Mouse (Mus musculus): ENCODE results near the gene Bnipl. TPM values are rescaled to one million over a fixed set of nuclear protein-coding genes. Genes with fewer than 3 reads are reported as not detected.
"Not testable (repeated sequence)": the region's sequence is repeated elsewhere in the genome, so short reads cannot be mapped to it uniquely, and the experiment has no call there.

Bnipl gene
- total RNA-seq, 2 experiments from 2014 or later: 0.42 TPM; not detected in 1

DNA sequence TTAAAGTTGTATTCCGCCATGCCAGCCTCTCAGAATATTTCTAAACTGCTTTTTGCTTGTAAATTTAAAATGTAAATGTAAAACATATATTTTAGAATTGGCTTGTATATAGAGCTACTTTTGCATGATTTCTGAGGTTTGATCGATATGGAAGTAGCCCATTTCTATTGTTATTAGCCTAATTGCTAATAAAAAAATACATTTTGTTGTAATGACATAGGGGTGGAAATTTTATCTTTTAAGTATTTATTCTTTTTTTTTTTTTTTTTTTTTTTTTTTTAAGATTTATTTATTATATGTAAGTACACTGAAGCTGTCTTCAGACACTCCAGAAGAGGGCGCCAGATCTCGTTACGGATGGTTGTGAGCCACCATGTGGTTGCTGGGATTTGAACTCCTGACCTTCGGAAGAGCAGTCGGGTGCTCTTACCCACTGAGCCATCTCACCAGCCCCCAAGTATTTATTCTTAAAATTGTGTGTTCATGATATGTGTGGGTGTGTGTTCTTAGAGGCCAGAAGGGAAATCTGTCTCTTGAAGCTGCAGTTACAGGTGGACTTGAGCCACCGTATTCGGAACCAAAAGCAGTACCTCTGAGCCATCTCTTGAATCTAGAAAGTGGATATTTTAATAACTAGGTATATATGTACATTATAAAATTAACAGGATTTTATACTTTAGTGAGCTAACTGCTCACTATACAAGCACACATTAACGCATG lies 37.9 kb downstream of the Bnipl start:
- DNase-seq: not testable (repeated sequence)

DNA sequence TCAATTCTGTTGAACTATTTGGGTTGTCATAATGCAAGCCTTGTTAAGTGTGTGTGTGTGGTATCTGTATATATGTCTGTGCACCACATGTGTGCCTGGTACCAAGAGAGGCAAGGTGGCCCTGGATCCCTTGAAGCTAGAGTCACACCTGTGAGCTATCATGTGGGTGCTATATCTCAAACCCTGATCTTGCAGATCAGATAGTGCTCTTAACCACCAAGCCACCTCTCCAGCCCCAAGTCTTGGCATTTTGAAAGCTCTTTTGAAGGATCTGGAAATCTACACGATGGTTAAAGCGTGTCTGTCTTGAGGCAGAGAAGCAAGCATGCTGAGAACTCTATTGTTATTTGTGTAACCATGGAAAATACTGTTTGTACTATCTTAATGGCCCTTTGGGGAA lies 40.4 kb downstream of the Bnipl start:
- DNase-seq: no peak

GRCm38 (mm10) chr3:95208286-95208685 lies 42.7 kb downstream of the Bnipl start:
- DNase-seq: no peak

- DNase-seq: no peak
These were observed 47.1 kb downstream of the Bnipl start for GRCm38 (mm10) chr3:95203880-95204279.

DNA sequence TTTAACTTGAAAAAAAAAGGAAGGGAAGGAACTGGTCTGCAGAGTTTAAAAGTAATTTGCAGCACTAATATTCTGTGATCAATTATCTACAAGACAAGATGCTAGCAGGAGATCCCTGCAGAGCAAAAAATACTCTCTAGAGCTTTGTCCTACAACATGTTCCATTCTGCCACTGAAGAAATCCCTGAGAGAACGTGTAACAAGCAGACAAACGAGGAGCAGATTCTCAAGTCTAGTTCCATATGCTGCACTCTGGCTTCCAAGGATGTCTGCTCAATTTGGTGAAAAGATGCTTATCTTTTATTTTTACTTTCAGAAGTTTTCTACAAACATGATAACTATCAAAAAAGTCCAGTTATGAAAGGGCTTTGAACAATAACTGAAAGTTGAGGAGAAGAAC lies 50.4 kb downstream of the Bnipl start:
- DNase-seq: no peak

DNA sequence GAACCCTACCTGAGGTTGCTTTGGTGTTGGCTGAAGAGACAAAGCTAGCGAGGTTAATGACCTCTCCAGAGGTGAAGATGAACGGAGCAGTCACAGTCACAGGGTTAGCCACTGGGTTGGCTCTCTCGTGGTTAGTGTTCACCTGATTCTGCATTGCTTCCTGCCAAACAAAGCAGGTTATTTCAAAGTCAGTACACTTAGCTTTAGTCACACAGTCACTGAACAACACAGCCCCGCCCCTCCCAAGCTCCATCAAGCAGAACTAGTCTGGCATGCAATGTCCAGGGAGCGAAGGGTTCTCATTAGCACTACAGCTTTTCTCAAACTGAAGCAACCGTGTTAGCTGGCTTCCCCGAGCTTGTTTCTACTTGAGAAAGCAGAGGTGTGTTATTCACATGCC lies 50.9 kb downstream of the Bnipl start:
- DNase-seq: no peak

DNA sequence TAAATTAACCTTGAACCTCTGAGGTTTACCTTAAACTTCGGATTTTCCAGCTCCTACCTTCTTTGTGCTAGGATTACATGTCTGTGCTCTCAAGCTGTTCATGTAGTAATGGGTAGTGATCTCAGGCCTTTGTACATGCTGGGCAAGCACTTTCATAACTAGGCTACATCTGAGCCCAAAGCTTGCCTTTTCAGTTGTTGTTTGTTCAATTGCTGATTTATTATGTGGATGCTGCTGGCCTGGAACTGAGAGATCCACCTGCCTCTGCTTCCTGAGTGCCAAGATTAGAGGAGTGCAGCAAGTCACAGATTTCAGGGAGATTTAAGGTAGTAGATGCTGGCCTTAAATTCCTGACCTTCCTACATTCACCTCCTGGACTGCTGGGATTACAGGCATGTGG lies 51.9 kb downstream of the Bnipl start:
- DNase-seq: no peak

DNA sequence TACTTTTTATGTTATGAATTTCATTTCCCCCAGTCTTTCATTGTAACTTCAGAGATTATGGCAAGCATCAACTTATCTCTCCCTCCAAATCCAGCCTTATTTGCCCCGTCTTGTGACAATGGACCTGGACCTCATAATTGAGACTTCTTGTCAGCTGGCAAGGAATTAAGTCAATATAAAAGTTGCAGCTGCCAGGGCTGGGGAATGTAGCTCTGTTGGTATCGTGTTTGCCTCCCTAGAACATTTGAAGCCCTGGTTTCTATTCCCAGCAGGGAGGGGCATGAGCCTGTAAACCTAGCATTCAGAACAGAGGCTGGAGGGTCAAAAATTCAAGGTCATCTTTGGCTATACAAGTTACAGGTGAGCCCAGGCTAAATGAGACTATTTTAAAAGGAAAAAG lies 55.2 kb downstream of the Bnipl start:
- DNase-seq: no peak

GRCm38 (mm10) chr3:95194721-95195135 lies 56.3 kb downstream of the Bnipl start:
- DNase-seq: no peak

Other genes with a start within 250 kb of the Bnipl start
- 10 to 100 TPM; 35.3 to 39.8 TPM for gene Zfp687, start 235.7 kb downstream of the Bnipl start, total RNA-seq (2021)
- gene Psmd4, start 208.6 kb downstream of the Bnipl start, total RNA-seq (2021): 100 to 1,000 TPM; 206 to 221 TPM
- 10 to 100 TPM; 35.0 to 40.3 TPM for gene Pip5k1a, start 144.3 kb downstream of the Bnipl start, total RNA-seq (2021)
- 10 to 100 TPM; 56.2 to 69.5 TPM for gene Vps72, start 140.2 kb downstream of the Bnipl start, total RNA-seq (2021)
- 10 to 100 TPM in 1 of 2 experiments, 1 to 10 TPM in 1; 8.1 to 25.3 TPM for gene Tmod4, start 126.7 kb downstream of the Bnipl start, total RNA-seq (2021)
- 10 to 100 TPM; 30.6 to 38.6 TPM for gene Scnm1, start 117.2 kb downstream of the Bnipl start, total RNA-seq (2021)
- gene Lysmd1, start 117.1 kb downstream of the Bnipl start, total RNA-seq (2021): 1 to 10 TPM; 9.2 to 9.8 TPM
- gene Tnfaip8l2, start 108.8 kb downstream of the Bnipl start, total RNA-seq (2021): 1 to 10 TPM; 3.7 to 4.4 TPM
- gene Sema6c, start 90.7 kb downstream of the Bnipl start, total RNA-seq (2021): 10 to 100 TPM in 1 of 2 experiments, 1 to 10 TPM in 1; 8.3 to 17.1 TPM
- 10 to 100 TPM; 20.6 to 25.2 TPM for gene Gabpb2, start 33.3 kb downstream of the Bnipl start, total RNA-seq (2021)
- 10 to 100 TPM; 62.4 to 69.7 TPM for gene Cdc42se1, start 22.5 kb downstream of the Bnipl start, total RNA-seq (2021)
- gene Mllt11, start 19.0 kb downstream of the Bnipl start, total RNA-seq (2021): 10 to 100 TPM; 13.8 to 23.7 TPM
- under 1 TPM in 1 of 2 experiments, not detected in 1; 0.18 TPM for gene Gm128, start 9.6 kb downstream of the Bnipl start, total RNA-seq (2021)
- gene Mindy1, start 30.2 kb upstream of the Bnipl start, total RNA-seq (2021): 10 to 100 TPM; 71.2 to 78.1 TPM
- gene Prune1, start 30.9 kb upstream of the Bnipl start, total RNA-seq (2021): 10 to 100 TPM; 22.2 to 27.9 TPM
- gene Anxa9, start 56.0 kb upstream of the Bnipl start, total RNA-seq (2021): 1 to 10 TPM; 1.1 to 1.3 TPM
- 100 to 1,000 TPM; 138 to 147 TPM for gene Cers2, start 63.6 kb upstream of the Bnipl start, total RNA-seq (2021)
- gene Setdb1, start 106.0 kb upstream of the Bnipl start, total RNA-seq (2021): 10 to 100 TPM; 23.8 to 30.8 TPM
- gene 4930558C23Rik, start 151.6 kb upstream of the Bnipl start, total RNA-seq (2021): not detected
- 10 to 100 TPM; 53.4 to 64.5 TPM for gene Arnt, start 183.2 kb upstream of the Bnipl start, total RNA-seq (2021)
- 10 to 100 TPM; 15.1 to 58.9 TPM for gene Ctsk, start 248.1 kb upstream of the Bnipl start, total RNA-seq (2021)